Mouse (Mus musculus) hindbrain, postnatal 0 days (tissue): ENCODE data around the gene Carns1. TPM values are rescaled to one million over a fixed set of nuclear protein-coding genes. Genes with fewer than 3 reads are reported as not detected.
A peak's percentile ranks its signal among the peaks of the same experiment; 100 is the strongest.

Source experiments
- ATAC-seq: fragments of 200-750 bp; cut with Nextera tagmentation; 2 replicates; pipeline ENCODE4 v1.8.0; 2017; ENCODE audit warnings: mild to moderate bottlenecking, moderate TSS enrichment, moderate library complexity
- DNase-seq: peaks from one replicate; pipeline ENCODE4 v3.0.0-alpha.2; 2015; ENCODE audit warnings: low spot score
- H3K27ac ChIP-seq: fragments of 300-500 bp; sonication (generic); 2 replicates; pipeline ENCODE4 v1.5.1; 2014; ENCODE audit warnings: mild to moderate bottlenecking
- H3K27me3 ChIP-seq: fragments of 300-500 bp; sonication (generic); 2 replicates; pipeline ENCODE4 v1.6.1; 2014; ENCODE audit warnings: low read length, mixed read lengths; ENCODE audit not compliant: insufficient read depth
- H3K36me3 ChIP-seq: fragments of 300-500 bp; sonication (generic); 2 replicates; pipeline ENCODE4 v1.6.1; 2014; ENCODE audit warnings: low read length, mixed read lengths; ENCODE audit not compliant: insufficient read depth
- H3K4me1 ChIP-seq: fragments of 300-500 bp; sonication (generic); 2 replicates; pipeline ENCODE4 v1.6.1; 2014; ENCODE audit warnings: antibody characterized with exemption, low read length, mixed read lengths; ENCODE audit not compliant: insufficient read depth
- H3K4me2 ChIP-seq: fragments of 300-500 bp; sonication (generic); 2 replicates; pipeline ENCODE4 v1.6.1; 2014; ENCODE audit warnings: low read depth, mild to moderate bottlenecking, low read length, moderate library complexity, mixed read lengths
- H3K4me3 ChIP-seq: fragments of 300-500 bp; sonication (generic); 2 replicates; pipeline ENCODE4 v1.5.1; 2014; ENCODE audit warnings: low read length
- H3K9ac ChIP-seq: fragments of 300-500 bp; sonication (generic); replicated peaks from 2 replicates; pipeline ENCODE4 v1.6.1; 2014; ENCODE audit warnings: mild to moderate bottlenecking, low read length, moderate library complexity, mixed read lengths
- H3K9me3 ChIP-seq: fragments of 300-500 bp; sonication (generic); 2 replicates; pipeline ENCODE4 v1.6.1; 2016; ENCODE audit warnings: low read length, mixed read lengths
- CTCF ChIP-seq: IDR thresholded peaks from 2 replicates; pipeline ENCODE4 v1.5.1; 2016; ENCODE audit warnings: antibody characterized with exemption, control low read depth, low read depth
- WGBS: fragments of 180-500 bp; shearing (Covaris S2); extraction: QIAGEN DNeasy Blood & Tissue Kit; methylation state at CpG from one replicate; pipeline ENCODE4 v1.1.7; 2014; 5-methylcytosine and 5-hydroxymethylcytosine counted together
- polyA plus RNA-seq: library from polyadenylated mRNA; unstranded; fragments of >200 nt; fragmentation: Nextera tagmentation; extraction: Ambion mirVana; gene quantifications from 2 replicates; pipeline ENCODE4 v1.2.1, GENCODE M21; 2015
- total RNA-seq: library from RNA; depleted of rRNA; stranded (reverse); fragments of >200 nt; gene quantifications from 2 replicates; pipeline ENCODE4 v1.2.3, GENCODE M21; 2014

The Carns1 gene
- total and polyA plus RNA-seq, 2 experiments from 2014 or later, result 7.5 to 8.3 TPM

DNA sequence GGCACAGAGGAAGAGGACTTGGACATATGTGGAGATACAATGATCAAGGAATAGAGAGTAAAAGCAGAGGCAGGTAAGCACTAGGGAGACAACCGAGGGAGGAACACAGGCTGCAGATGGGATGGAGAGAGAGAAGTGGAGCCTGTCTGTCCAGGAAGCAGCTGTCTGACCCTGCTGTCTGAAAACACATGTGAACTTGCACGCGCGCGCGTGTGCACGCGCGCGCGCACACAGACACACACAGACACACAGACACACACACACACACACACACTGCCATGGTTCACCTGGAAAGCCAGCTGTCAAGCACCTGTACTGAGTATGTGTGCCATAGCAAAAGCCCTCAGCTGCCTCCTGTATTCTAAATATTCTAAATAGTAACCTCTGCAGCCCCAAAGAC, 43.0 kb upstream of the Carns1 start:
- WGBS, result 92% methylated on average over 11 of the region's 11 CpGs
- no peaks in the 10 kb centered on the region for H3K36me3 ChIP-seq
- ATAC-seq, result no peak
- no peak for DNase-seq
- no peaks in the 10 kb centered on the region for H3K9me3 ChIP-seq
- H3K4me2 ChIP-seq, result no peak overlapping the region
- no peak overlapping the region for H3K4me3 ChIP-seq
- H3K9ac ChIP-seq, result no peak overlapping the region
- TF ChIP-seq CTCF, result no peak
- peaks cover 32% of the 10 kb centered on the region; the same call in 1 of the 2 replicates for H3K4me1 ChIP-seq
- no peak overlapping the region for H3K27ac ChIP-seq
- H3K27me3 ChIP-seq, result peaks cover 9% of the 10 kb centered on the region

DNA sequence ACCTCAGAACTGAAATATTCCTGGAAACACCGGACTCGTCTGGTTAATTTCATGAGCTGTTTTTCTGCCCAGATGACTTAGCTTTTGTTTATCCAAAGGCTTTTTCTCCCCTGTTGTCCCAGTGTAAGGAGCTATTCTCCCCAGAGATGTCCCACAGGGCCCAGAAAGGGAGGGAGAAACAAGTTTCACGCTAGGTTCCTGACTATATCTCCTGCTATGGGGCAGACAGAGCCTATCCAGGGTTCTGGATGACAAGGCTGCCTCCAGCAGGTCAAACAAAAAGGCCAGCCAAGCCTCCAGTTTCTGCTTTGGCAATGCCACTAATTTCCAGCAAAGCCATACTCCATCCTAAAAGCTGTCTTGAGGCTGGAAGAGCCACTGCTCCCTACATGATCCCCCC, 42.6 kb upstream of the Carns1 start:
- WGBS, result 44% methylated on average over 3 of the region's 3 CpGs
- no peak for ATAC-seq

DNA sequence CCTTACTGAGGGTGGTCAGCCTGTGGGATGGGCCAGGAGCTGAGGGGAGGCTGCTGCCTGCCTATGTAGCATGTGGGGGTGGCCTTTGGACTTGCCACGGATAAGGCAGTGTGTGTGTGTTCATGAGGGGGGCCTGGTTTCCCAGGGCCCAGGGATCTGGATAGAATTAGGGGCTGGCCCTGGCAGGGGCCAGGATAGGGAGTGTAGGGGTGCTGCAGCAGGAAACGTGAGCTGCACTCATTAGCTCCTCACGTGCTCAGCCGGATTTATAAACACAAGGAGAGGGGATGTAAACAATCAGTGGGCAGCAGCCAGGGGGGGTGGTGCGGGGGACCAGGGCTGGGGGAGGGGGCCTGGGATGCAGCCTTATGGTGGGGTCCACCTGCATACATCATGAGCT, 41.9 kb upstream of the Carns1 start:
- Histone ChIP-seq H3K4me3 (no peak overlapping the region), H3K27ac (no peak overlapping the region), H3K4me1 (peaks cover 32% of the 10 kb centered on the region; the same call in 1 of the 2 replicates), H3K4me2 (no peak overlapping the region), H3K9ac (no peak overlapping the region), H3K36me3 (no peaks in the 10 kb centered on the region), H3K27me3 (peaks cover 9% of the 10 kb centered on the region), H3K9me3 (no peaks in the 10 kb centered on the region)
- DNase-seq, result no peak
- 25% methylated on average over 5 of the region's 5 CpGs for WGBS
- TF ChIP-seq CTCF, result no peak
- no peak for ATAC-seq

More for the DNA sequence above, 42.6 kb upstream of the Carns1 start:
- Histone ChIP-seq H3K27me3 (peaks cover 9% of the 10 kb centered on the region), H3K27ac (no peak overlapping the region), H3K9ac (no peak overlapping the region), H3K4me2 (no peak overlapping the region), H3K9me3 (no peaks in the 10 kb centered on the region), H3K4me3 (no peak overlapping the region), H3K4me1 (peaks cover 32% of the 10 kb centered on the region; the same call in 1 of the 2 replicates), H3K36me3 (no peaks in the 10 kb centered on the region)
- TF ChIP-seq CTCF, result no peak
- DNase-seq, result no peak

GRCm38 (mm10) chr19:4216041-4216685, 40.9 kb upstream of the Carns1 start:
- Histone ChIP-seq H3K4me2 (no peak overlapping the region), H3K27me3 (peaks cover 12% of the 10 kb centered on the region), H3K9ac (no peak overlapping the region), H3K36me3 (no peaks in the 10 kb centered on the region), H3K9me3 (no peaks in the 10 kb centered on the region), H3K27ac (no peak overlapping the region), H3K4me1 (peaks cover 30% of the 10 kb centered on the region; the same call in 1 of the 2 replicates), H3K4me3 (no peak overlapping the region)
- peak; percentile 74 for TF ChIP-seq CTCF
- DNase-seq, result peak; percentile 72
- WGBS, result 21% methylated on average over 14 of the region's 14 CpGs
- ATAC-seq, result no peak

DNA sequence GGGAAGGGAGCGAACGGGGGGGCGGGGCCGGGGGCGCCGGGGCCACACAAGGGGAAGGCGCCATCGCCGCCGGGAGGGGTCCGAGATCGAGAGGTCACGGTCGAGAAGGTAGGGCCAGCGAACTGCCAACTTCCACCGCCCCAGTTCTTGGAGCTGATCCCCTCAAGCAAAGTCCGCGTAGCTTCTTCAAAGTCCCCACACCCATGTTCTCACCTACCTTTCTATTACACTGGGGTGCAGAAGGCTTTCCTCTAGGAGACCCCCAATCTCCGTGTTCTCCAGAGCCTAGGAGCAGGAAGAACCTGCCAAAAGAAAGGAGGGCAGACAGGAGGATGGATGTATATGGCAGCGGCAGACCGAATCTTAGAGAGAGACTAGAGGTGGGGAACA, 40.2 kb upstream of the Carns1 start:
- no peak for TF ChIP-seq CTCF
- Histone ChIP-seq H3K27me3 (peaks cover 12% of the 10 kb centered on the region), H3K9ac (peak overlapping the region; percentile 61; the same call in 1 of the 2 replicates), H3K4me2 (peak overlapping the region; percentile 87), H3K4me3 (peak overlapping the region; percentile 52), H3K36me3 (no peaks in the 10 kb centered on the region), H3K9me3 (no peaks in the 10 kb centered on the region), H3K27ac (no peak overlapping the region; the same call in 1 of the 2 replicates), H3K4me1 (peaks cover 22% of the 10 kb centered on the region; the same call in 1 of the 2 replicates)
- DNase-seq, result no peak
- WGBS, result 6% methylated on average over 19 of the region's 21 CpGs
- no peak for ATAC-seq

DNA sequence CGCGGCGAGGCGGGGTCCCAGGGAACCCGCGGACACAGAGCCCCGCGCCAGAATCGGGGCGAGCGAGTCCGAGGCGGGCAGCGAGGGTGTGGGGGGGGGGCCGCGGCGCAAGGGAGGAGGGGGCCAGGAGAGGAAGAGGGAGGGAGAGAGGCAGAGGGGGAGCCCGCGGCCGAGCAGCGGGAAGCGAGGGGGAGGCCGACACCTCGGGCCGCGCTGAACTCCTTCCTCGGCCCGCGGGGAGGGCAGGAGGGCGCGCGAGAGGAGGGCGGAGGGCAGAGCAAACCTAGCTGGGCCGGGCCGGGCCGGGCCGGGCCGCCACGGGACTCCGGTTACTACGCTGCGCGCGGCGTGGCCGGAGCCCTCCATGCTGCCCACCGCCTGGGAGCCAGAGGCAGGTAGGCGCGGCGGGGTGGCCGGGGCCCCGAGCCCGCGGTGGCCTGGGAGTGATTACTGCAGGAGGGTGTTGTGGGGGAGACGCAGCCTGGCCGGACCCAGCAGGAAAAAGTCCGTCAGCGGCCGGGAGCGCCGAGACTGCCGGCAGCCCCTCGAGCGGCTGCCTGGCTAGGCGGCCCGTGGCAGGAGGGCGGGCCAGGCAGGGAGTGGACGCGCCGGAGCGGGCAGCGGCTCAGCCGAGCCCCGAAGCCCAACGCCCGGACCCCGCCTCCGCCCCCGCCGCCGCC, 39.6 kb upstream of the Carns1 start:
- Histone ChIP-seq H3K36me3 (no peaks in the 10 kb centered on the region), H3K9ac (peak overlapping the region; percentile 61), H3K4me1 (peaks cover 17% of the 10 kb centered on the region; the same call in 1 of the 2 replicates), H3K4me3 (peak overlapping the region; percentile 52), H3K4me2 (peak overlapping the region; percentile 87), H3K27me3 (peaks cover 12% of the 10 kb centered on the region), H3K27ac (no peak overlapping the region; the same call in 1 of the 2 replicates), H3K9me3 (no peaks in the 10 kb centered on the region)
- no peak for DNase-seq
- TF ChIP-seq CTCF, result no peak
- ATAC-seq, result peak; percentile 28
- under 1% methylated on average over 61 of the region's 81 CpGs for WGBS
